Mouse (Mus musculus) ES-Bruce4 (cell line): ENCODE data around the gene Pex16.

Experiments
- CTCF ChIP-seq: IDR thresholded peaks from one replicate; pipeline ENCODE4 v1.8.1; 2011; ENCODE audit warnings: low read depth, low read length
- EP300 ChIP-seq: IDR thresholded peaks from 2 replicates; pipeline ENCODE4 v1.6.1; 2011; ENCODE audit warnings: low read depth, low read length; ENCODE audit not compliant: insufficient read depth
- POLR2A ChIP-seq: IDR thresholded peaks from one replicate; pipeline ENCODE4 v1.8.1; 2011; ENCODE audit warnings: low read length; ENCODE audit not compliant: insufficient read depth

GRCm38 (mm10) chr2:92328206-92328605, 46.3 kb upstream of the Pex16 start:
- no peak for TF ChIP-seq CTCF
- TF ChIP-seq POLR2A = no peak
- TF ChIP-seq EP300 = no peak
